Mouse (Mus musculus) right cerebral cortex, postnatal 14 days (tissue): ENCODE results near the gene Lipn.

Experiments
- DNase-seq: peaks from one replicate; pipeline ENCODE4 v3.0.0; 2022

The Lipn gene

GRCm38 (mm10) chr19:34066779-34067472, at the start of gene Lipn:
TSS of gene Lipn (plus strand) at chr19:34067358.
- DNase-seq, result no peak

GRCm38 (mm10) chr19:34021440-34022172, 45.6 kb upstream of the Lipn start:
- no peak for DNase-seq

GRCm38 (mm10) chr19:34022759-34023158, 44.4 kb upstream of the Lipn start:
- no peak for DNase-seq

GRCm38 (mm10) chr19:34039731-34040130, 27.4 kb upstream of the Lipn start:
- no peak for DNase-seq

GRCm38 (mm10) chr19:34043008-34043407, 24.1 kb upstream of the Lipn start:
- no peak for DNase-seq

GRCm38 (mm10) chr19:34049371-34050039, 17.7 kb upstream of the Lipn start:
- no peak for DNase-seq

- no peak for DNase-seq
These were observed 15.7 kb upstream of the Lipn start for GRCm38 (mm10) chr19:34051502-34051901.

GRCm38 (mm10) chr19:34063547-34063946, 3.6 kb upstream of the Lipn start:
- no peak for DNase-seq

GRCm38 (mm10) chr19:34064059-34064458, 3.1 kb upstream of the Lipn start:
- no peak for DNase-seq

GRCm38 (mm10) chr19:34074239-34074638, 7.1 kb downstream of the Lipn start:
- no peak for DNase-seq

GRCm38 (mm10) chr19:34078130-34078529, 11.0 kb downstream of the Lipn start:
- no peak for DNase-seq

GRCm38 (mm10) chr19:34089011-34089680, 22.0 kb downstream of the Lipn start:
- DNase-seq, result no peak

- DNase-seq, result no peak
These were observed 28.2 kb downstream of the Lipn start for GRCm38 (mm10) chr19:34095381-34095780.

- DNase-seq, result no peak
These were observed 29.1 kb downstream of the Lipn start for GRCm38 (mm10) chr19:34096228-34096627.

GRCm38 (mm10) chr19:34100633-34101032, 33.5 kb downstream of the Lipn start, which contains the start of gene Lipm:
TSS of gene Lipm (plus strand) at chr19:34100933.
- DNase-seq, result no peak

GRCm38 (mm10) chr19:34101888-34102287, 34.7 kb downstream of the Lipn start:
- no peak for DNase-seq

- DNase-seq, result no peak
These were observed 37.7 kb downstream of the Lipn start for GRCm38 (mm10) chr19:34104841-34105240.

GRCm38 (mm10) chr19:34119102-34119501, 51.9 kb downstream of the Lipn start:
- DNase-seq, result no peak

GRCm38 (mm10) chr19:34119653-34120052, 52.5 kb downstream of the Lipn start:
- DNase-seq, result no peak

GRCm38 (mm10) chr19:34120107-34120731, 53.1 kb downstream of the Lipn start:
- DNase-seq, result no peak
